In genomic region chr14:19774036-19774628, GRCm38 (mm10) we compare ENCODE assay signal across 29 mouse cellular contexts. TPM values are rescaled to one million over a fixed set of nuclear protein-coding genes. Genes with fewer than 3 reads are reported as not detected.
DNase-seq lines count a peak whose midpoint lies in the region; ATAC-seq and TF ChIP-seq lines count a peak whose summit lies in the region.
"Had no signal": no experiment of that assay in that cellular context is flagged by ENCODE, and none has a peak within 500 bp of the region (broad histone marks: within the 10 kb centered on the region; RNA-seq: fewer than 3 reads in every experiment).

No protein-coding gene starts in this region.

- DNase-seq in embryonic facial prominence, embryonic 14.5 days (ENCODE audit: low spot score), result peak; percentile 51
- no peak for DNase-seq in embryonic facial prominence, embryonic 10.5 days (ENCODE audit: low spot score)
- no peak for DNase-seq in heart, postnatal 10 days
- no peak for DNase-seq in limb, embryonic 10.5 days (ENCODE audit: low spot score)
- DNase-seq in left cerebral cortex, adult 2 months (ENCODE audit: extremely low spot score in 1 of 2, low spot score in 2 of 2), result no peak
- DNase-seq: adrenal gland, postnatal 10 days; cerebellum, adult 8-10 months; cerebellum, postnatal 25 days; kidney, adult 18-20 months; kidney, postnatal 25 days; liver; lung, postnatal 4 days; retina, postnatal 1 day; right cerebral cortex, postnatal 14 days had no signal

- H3K4me1 ChIP-seq in embryonic facial prominence, embryonic 14.5 days (ENCODE audit: control insufficient read depth, insufficient read depth, low read length), result peaks cover 10% of the 10 kb centered on the region
- H3K4me1 ChIP-seq in embryonic facial prominence, embryonic 10.5 days, result peaks cover 38% of the 10 kb centered on the region
- peaks cover 63% of the 10 kb centered on the region for H3K4me1 ChIP-seq in heart, embryonic 13.5 days
- H3K4me1 ChIP-seq in limb, embryonic 12.5 days (replicated peaks), result peaks cover 12% of the 10 kb centered on the region
- H3K4me1 ChIP-seq in limb, embryonic 10.5 days, result peaks cover 24% of the 10 kb centered on the region
- H3K4me1 ChIP-seq in limb, embryonic 13.5 days, result peaks cover 12% of the 10 kb centered on the region
- H3K4me1 ChIP-seq: hindbrain, embryonic 15.5 days; midbrain, embryonic 15.5 days; neural tube, embryonic 15.5 days had no signal

- ATAC-seq in embryonic facial prominence, embryonic 14.5 days (ENCODE audit: low read depth), result peak; percentile 81
- no peak for ATAC-seq in heart, embryonic 13.5 days (ENCODE audit: extremely low read depth, insufficient number of reproducible peaks, low FRiP score, low TSS enrichment)
- ATAC-seq in limb, embryonic 12.5 days (ENCODE audit: insufficient number of reproducible peaks, insufficient read depth, low FRiP score, low TSS enrichment, low read depth), result peak; percentile 59; the same call in 1 of the 2 replicates
- peak; percentile 66 for ATAC-seq in limb, embryonic 13.5 days (ENCODE audit: low FRiP score, low read depth)
- ATAC-seq: forebrain, embryonic 16.5 days; inflammation-experienced regulatory T-cells, adult 6 months; midbrain, embryonic 15.5 days had no signal

- WGBS in embryonic facial prominence, embryonic 14.5 days, result 53% methylated on average over 13 of the region's 13 CpGs
- 75% methylated on average over 13 of the region's 13 CpGs for WGBS in embryonic facial prominence, embryonic 10.5 days
- WGBS in heart, embryonic 13.5 days, result 25% methylated on average over 13 of the region's 13 CpGs
- WGBS in limb, embryonic 12.5 days, result 81% methylated on average over 13 of the region's 13 CpGs
- 79% methylated on average over 13 of the region's 13 CpGs for WGBS in limb, embryonic 10.5 days
- 80% methylated on average over 13 of the region's 13 CpGs for WGBS in limb, embryonic 13.5 days

- no peak overlapping the region for H3K9ac ChIP-seq in embryonic facial prominence, embryonic 14.5 days (ENCODE audit: low read depth, low read length)
- peak overlapping the region; percentile 63 for H3K9ac ChIP-seq in heart, embryonic 13.5 days
- H3K9ac ChIP-seq in limb, embryonic 12.5 days (replicated peaks), result no peak overlapping the region
- H3K9ac ChIP-seq in limb, embryonic 13.5 days, result no peak overlapping the region; the same call in 1 of the 2 replicates
- H3K9ac ChIP-seq: embryonic facial prominence, embryonic 13.5 days; hindbrain, embryonic 15.5 days; kidney, embryonic 15.5 days; liver, embryonic 14.5 days; lung, embryonic 15.5 days; midbrain, embryonic 15.5 days; neural tube, embryonic 15.5 days had no signal

- H3K36me3 ChIP-seq in embryonic facial prominence, embryonic 14.5 days (ENCODE audit: control insufficient read depth, insufficient read depth, low read length), result peaks cover 16% of the 10 kb centered on the region
- peaks cover 28% of the 10 kb centered on the region for H3K36me3 ChIP-seq in embryonic facial prominence, embryonic 10.5 days (replicated peaks)
- H3K36me3 ChIP-seq in heart, embryonic 13.5 days, result peaks cover 30% of the 10 kb centered on the region
- H3K36me3 ChIP-seq in limb, embryonic 12.5 days, result peaks cover 37% of the 10 kb centered on the region
- H3K36me3 ChIP-seq in limb, embryonic 10.5 days, result peaks cover 69% of the 10 kb centered on the region
- H3K36me3 ChIP-seq in limb, embryonic 13.5 days, result peaks cover 31% of the 10 kb centered on the region
- H3K36me3 ChIP-seq: G1E; hindbrain, embryonic 15.5 days; midbrain, embryonic 15.5 days; neural tube, embryonic 15.5 days had no signal

- H3K4me2 ChIP-seq in embryonic facial prominence, embryonic 14.5 days (ENCODE audit: low read depth, low read length), result no peak overlapping the region
- H3K4me2 ChIP-seq in heart, embryonic 13.5 days, result peak overlapping the region; percentile 35
- no peak overlapping the region for H3K4me2 ChIP-seq in limb, embryonic 12.5 days
- no peak overlapping the region for H3K4me2 ChIP-seq in limb, embryonic 13.5 days (replicated peaks)
- H3K4me2 ChIP-seq: embryonic facial prominence, embryonic 13.5 days; hindbrain, embryonic 15.5 days; kidney, embryonic 15.5 days; lung, embryonic 15.5 days; midbrain, embryonic 15.5 days; neural tube, embryonic 15.5 days had no signal

- no peaks in the 10 kb centered on the region for H3K27me3 ChIP-seq in embryonic facial prominence, embryonic 14.5 days (replicated peaks; ENCODE audit: control insufficient read depth, insufficient read depth, low read length)
- H3K27me3 ChIP-seq in embryonic facial prominence, embryonic 10.5 days (replicated peaks; ENCODE audit: low read depth, poor library complexity, severe bottlenecking), result no peaks in the 10 kb centered on the region
- H3K27me3 ChIP-seq in heart, embryonic 13.5 days (replicated peaks), result no peaks in the 10 kb centered on the region
- no peaks in the 10 kb centered on the region for H3K27me3 ChIP-seq in limb, embryonic 12.5 days
- H3K27me3 ChIP-seq in limb, embryonic 10.5 days (ENCODE audit: low read depth, poor library complexity, severe bottlenecking), result no peaks in the 10 kb centered on the region
- H3K27me3 ChIP-seq in limb, embryonic 13.5 days, result no peaks in the 10 kb centered on the region
- H3K27me3 ChIP-seq: embryonic facial prominence, embryonic 13.5 days; hindbrain, embryonic 15.5 days; kidney, embryonic 15.5 days; midbrain, embryonic 15.5 days; neural tube, embryonic 15.5 days had no signal

- H3K9me3 ChIP-seq in embryonic facial prominence, embryonic 14.5 days (ENCODE audit: control insufficient read depth, low read length), result no peaks in the 10 kb centered on the region
- H3K9me3 ChIP-seq in embryonic facial prominence, embryonic 10.5 days, result no peaks in the 10 kb centered on the region
- no peaks in the 10 kb centered on the region for H3K9me3 ChIP-seq in heart, embryonic 13.5 days
- no peaks in the 10 kb centered on the region; the same call in 1 of the 2 replicates for H3K9me3 ChIP-seq in limb, embryonic 12.5 days
- H3K9me3 ChIP-seq in limb, embryonic 10.5 days (replicated peaks), result 0 out of 2 replicates have a peak, but pooled peaks cover 2% of the 10 kb centered on the region
- H3K9me3 ChIP-seq in limb, embryonic 13.5 days, result no peaks in the 10 kb centered on the region
- H3K9me3 ChIP-seq: embryonic facial prominence, embryonic 13.5 days; hindbrain, embryonic 15.5 days; kidney, embryonic 15.5 days; lung, embryonic 15.5 days; midbrain, embryonic 15.5 days; neural tube, embryonic 15.5 days had no signal

- 0 out of 2 replicates have a peak overlapping the region, but pooled peaks have one; percentile 28 for H3K27ac ChIP-seq in embryonic facial prominence, embryonic 14.5 days (replicated peaks; ENCODE audit: low read depth, low read length)
- H3K27ac ChIP-seq in embryonic facial prominence, embryonic 10.5 days (replicated peaks), result no peak overlapping the region; the same call in 1 of the 2 replicates
- H3K27ac ChIP-seq in heart, embryonic 13.5 days (replicated peaks), result peak overlapping the region; percentile 60; the same call in 1 of the 2 replicates
- H3K27ac ChIP-seq in limb, embryonic 12.5 days, result no peak overlapping the region
- H3K27ac ChIP-seq in limb, embryonic 10.5 days, result no peak overlapping the region
- H3K27ac ChIP-seq in limb, embryonic 13.5 days, result no peak overlapping the region
- no peak overlapping the region for H3K27ac ChIP-seq in left cerebral cortex, adult 2 months
- H3K27ac ChIP-seq: embryonic facial prominence, embryonic 13.5 days; hindbrain, embryonic 15.5 days; kidney, embryonic 15.5 days; liver, embryonic 14.5 days; lung, embryonic 15.5 days; midbrain, embryonic 15.5 days; neural tube, embryonic 15.5 days had no signal

- TF ChIP-seq CTCF in left cerebral cortex, adult 2 months (IDR thresholded peaks at IDR 0.05), result no peak

- intact Hi-C loops in heart, postnatal 10 days (cut with DNase I), result loop anchor here (5.0 kb wide), 1 partner anchor 38 kb away; no protein-coding TSS in a partner anchor
- intact Hi-C loops in left cerebral cortex, adult 2 months (cut with DNase I), result no loop called here

- H3K4me3 ChIP-seq in embryonic facial prominence, embryonic 14.5 days (ENCODE audit: low read depth, low read length), result no peak overlapping the region
- H3K4me3 ChIP-seq in embryonic facial prominence, embryonic 10.5 days, result no peak overlapping the region
- no peak overlapping the region for H3K4me3 ChIP-seq in heart, embryonic 13.5 days
- H3K4me3 ChIP-seq in limb, embryonic 12.5 days (replicated peaks), result no peak overlapping the region
- no peak overlapping the region for H3K4me3 ChIP-seq in limb, embryonic 10.5 days
- no peak overlapping the region for H3K4me3 ChIP-seq in limb, embryonic 13.5 days
- H3K4me3 ChIP-seq in left cerebral cortex, adult 2 months, result no peak overlapping the region
- H3K4me3 ChIP-seq: embryonic facial prominence, embryonic 13.5 days; erythroblast, embryonic 14.5 days; hindbrain, embryonic 15.5 days; kidney, embryonic 15.5 days; lung, embryonic 15.5 days; megakaryocyte, embryonic 14.5 days; midbrain, embryonic 15.5 days; neural tube, embryonic 15.5 days had no signal

RNA-seq across cellular contexts. Expression of gene Nid2, which starts 23.1 kb away (rescaled TPM):
- 152 and 174 TPM in 2 replicates for polyA plus RNA-seq in embryonic facial prominence, embryonic 14.5 days (2014; fragmentation: Nextera tagmentation; extraction: Ambion mirVana)
- 57.7 and 61.8 TPM in 2 replicates for polyA plus RNA-seq in embryonic facial prominence, embryonic 10.5 days (2016; fragmentation: Nextera tagmentation; extraction: Ambion mirVana)
- 124 and 138 TPM in 2 replicates for polyA plus RNA-seq in heart, embryonic 13.5 days (2015; fragmentation: Nextera tagmentation; extraction: Ambion mirVana)
- 100 to 1,000 TPM; 109 to 116 TPM for total RNA-seq in heart, postnatal 10 days (2021)
- polyA plus RNA-seq in limb, embryonic 12.5 days (2016; fragmentation: Nextera tagmentation; extraction: Ambion mirVana), result 87.1 and 96.4 TPM in 2 replicates
- 98.5 TPM in 2 replicates for polyA plus RNA-seq in limb, embryonic 10.5 days (2016; fragmentation: Nextera tagmentation; extraction: Ambion mirVana)
- polyA plus RNA-seq in limb, embryonic 13.5 days (2015; fragmentation: Nextera tagmentation; extraction: Ambion mirVana), result 99.5 and 104 TPM in 2 replicates
- 1 to 10 TPM; 2.3 to 2.6 TPM for total RNA-seq in left cerebral cortex, adult 2 months (2021)

RNA-seq across cellular contexts. Expression of gene Rtraf, which starts 49.5 kb away (rescaled TPM):
- 255 and 258 TPM in 2 replicates for polyA plus RNA-seq in embryonic facial prominence, embryonic 14.5 days (2014; fragmentation: Nextera tagmentation; extraction: Ambion mirVana)
- 226 and 232 TPM in 2 replicates for polyA plus RNA-seq in embryonic facial prominence, embryonic 10.5 days (2016; fragmentation: Nextera tagmentation; extraction: Ambion mirVana)
- polyA plus RNA-seq in heart, embryonic 13.5 days (2015; fragmentation: Nextera tagmentation; extraction: Ambion mirVana), result 172 and 178 TPM in 2 replicates
- total RNA-seq in heart, postnatal 10 days (2021), result 10 to 100 TPM; 75.5 to 77.7 TPM
- 244 TPM in 2 replicates for polyA plus RNA-seq in limb, embryonic 12.5 days (2016; fragmentation: Nextera tagmentation; extraction: Ambion mirVana)
- 228 and 232 TPM in 2 replicates for polyA plus RNA-seq in limb, embryonic 10.5 days (2016; fragmentation: Nextera tagmentation; extraction: Ambion mirVana)
- polyA plus RNA-seq in limb, embryonic 13.5 days (2015; fragmentation: Nextera tagmentation; extraction: Ambion mirVana), result 239 and 245 TPM in 2 replicates
- 10 to 100 TPM; 42.9 to 45.1 TPM for total RNA-seq in left cerebral cortex, adult 2 months (2021)

Comparison
In these comparisons a context has a peak if more than half of its experiments do, and no peak if none do; other contexts are left out.
1. H3K27ac ChIP-seq: peak in embryonic facial prominence, embryonic 14.5 days (single experiment) and heart, embryonic 13.5 days (single experiment); none in embryonic facial prominence, embryonic 10.5 days (single experiment), limb, embryonic 12.5 days (single experiment), limb, embryonic 10.5 days (single experiment), limb, embryonic 13.5 days (single experiment) and left cerebral cortex, adult 2 months (single experiment).